Mouse (Mus musculus): ENCODE data around the gene Krt32. TPM values are rescaled to one million over a fixed set of nuclear protein-coding genes. Genes with fewer than 3 reads are reported as not detected.

Gene Krt32
- total RNA-seq (2012; rRNA removed): not detected in 2 replicates
- not detected for polyA plus RNA-seq (2012; ENCODE audit: insufficient read depth in 1 of 2, insufficient read length in 2 of 2, low read depth in 1 of 2, low replicate concordance in 2 of 2, missing spikeins in 1 of 2)

DNA sequence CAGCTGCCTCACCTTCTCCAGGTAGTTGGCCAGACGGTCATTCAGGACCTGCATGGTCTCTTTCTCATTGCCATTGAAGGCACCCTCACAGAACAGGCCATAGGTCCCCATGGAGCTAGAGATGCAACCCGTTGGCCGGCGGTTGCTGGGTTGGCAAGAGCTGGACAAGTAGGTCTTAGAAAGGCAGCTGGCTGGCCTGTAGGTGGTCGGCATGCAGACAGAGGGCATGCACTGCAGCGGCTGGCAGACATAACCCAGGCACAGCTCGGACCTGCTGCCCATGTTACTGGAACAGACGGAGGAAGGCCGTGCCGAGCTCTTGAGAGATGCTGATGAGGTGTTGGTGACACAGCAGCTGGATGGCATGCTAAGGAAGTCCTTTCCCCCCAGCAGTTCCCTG is at the start of gene Krt32:
Krt32 (minus strand) TSS at position 366 of the 400 bp plus-strand sequence.
- DNase-seq (ENCODE audit: low read depth, low spot score): no peak
- Histone ChIP-seq H3K9me3 (replicated peaks; ENCODE audit: insufficient read depth, low read length) (no peaks in the 10 kb centered on the region), H3K79me2 (ENCODE audit: control insufficient read depth, insufficient read depth, low read length, poor library complexity) (no peaks in the 10 kb centered on the region), H3K9ac (ENCODE audit: control insufficient read depth, low read depth, low read length, poor library complexity, severe bottlenecking) (no peak within 1 kb of the TSS), H3K4me3 (ENCODE audit: control insufficient read depth in 1 of 2, insufficient read depth in 1 of 2, low read depth in 2 of 2, low read length in 2 of 2) (no peak within 1 kb of the TSS), H3K27me3 (ENCODE audit: control insufficient read depth in 1 of 2, insufficient read depth in 2 of 2, low read length in 2 of 2) (no peaks in the 10 kb centered on the region), H3K36me3 (ENCODE audit: control insufficient read depth in 1 of 2, insufficient read depth in 2 of 2, low read length in 2 of 2) (no peaks in the 10 kb centered on the region), H3K4me1 (ENCODE audit: control insufficient read depth in 1 of 2, insufficient read depth in 2 of 2, low read length in 2 of 2) (no peaks in the 10 kb centered on the region), H3K27ac (ENCODE audit: control insufficient read depth, low read depth, low read length) (no peak within 1 kb of the TSS)
- TF ChIP-seq JUND (IDR thresholded peaks at IDR 0.05; ENCODE audit: low read depth, low read length) (no peak), CHD2 (IDR thresholded peaks at IDR 0.05; ENCODE audit: low read length) (no peak), MAFK (IDR thresholded peaks at IDR 0.05; ENCODE audit: borderline replicate concordance, low read depth, low read length) (no peak), TBP (IDR thresholded peaks at IDR 0.05; ENCODE audit: low read depth, low read length) (no peak), ZNF384 (IDR thresholded peaks at IDR 0.05; ENCODE audit: low read depth, low read length) (no peak), POLR2AphosphoS5 (IDR thresholded peaks at IDR 0.05; ENCODE audit: borderline replicate concordance, low read depth, low read length) (no peak), HCFC1 (IDR thresholded peaks at IDR 0.05; ENCODE audit: low read depth, low read length) (no peak), GABPA (IDR thresholded peaks at IDR 0.05; ENCODE audit: low read depth, low read length) (no peak), USF1 (IDR thresholded peaks at IDR 0.05; ENCODE audit: low read depth, low read length) (no peak), USF2 (IDR thresholded peaks at IDR 0.05; ENCODE audit: borderline replicate concordance in 1 of 2, insufficient read depth in 1 of 2, low read depth in 1 of 2, low read length in 2 of 2) (no peak), ETS1 (IDR thresholded peaks at IDR 0.05; ENCODE audit: low read depth, low read length) (no peak), ELF1 (IDR thresholded peaks at IDR 0.05; ENCODE audit: low read depth, low read length) (no peak), MEF2A (IDR thresholded peaks at IDR 0.05; ENCODE audit: extremely low read depth, insufficient replicate concordance, low read depth, low read length, poor library complexity, severe bottlenecking) (no peak), BHLHE40 (IDR thresholded peaks at IDR 0.05; ENCODE audit: borderline replicate concordance, low read depth, low read length) (no peak), MYC (IDR thresholded peaks at IDR 0.05; ENCODE audit: low read depth, low read length) (no peak), TAL1 (IDR thresholded peaks at IDR 0.05; ENCODE audit: low read length) (no peak), ZMIZ1 (IDR thresholded peaks at IDR 0.05; ENCODE audit: low read depth, low read length) (no peak), ZKSCAN1 (IDR thresholded peaks at IDR 0.05; ENCODE audit: low read depth, low read length) (no peak)

GRCm38 (mm10) chr11:100137693-100138092 is 49.7 kb upstream of the Krt32 start:
- Histone ChIP-seq H3K36me3 (ENCODE audit: control insufficient read depth in 1 of 2, insufficient read depth in 2 of 2, low read length in 2 of 2) (no peaks in the 10 kb centered on the region), H3K79me2 (ENCODE audit: control insufficient read depth, insufficient read depth, low read length, poor library complexity) (no peaks in the 10 kb centered on the region), H3K4me3 (ENCODE audit: control insufficient read depth in 1 of 2, insufficient read depth in 1 of 2, low read depth in 2 of 2, low read length in 2 of 2) (no peak overlapping the region), H3K4me1 (ENCODE audit: control insufficient read depth in 1 of 2, insufficient read depth in 2 of 2, low read length in 2 of 2) (no peaks in the 10 kb centered on the region), H3K27me3 (ENCODE audit: control insufficient read depth in 1 of 2, insufficient read depth in 2 of 2, low read length in 2 of 2) (no peaks in the 10 kb centered on the region), H3K27ac (ENCODE audit: control insufficient read depth, low read depth, low read length) (no peak overlapping the region), H3K9me3 (replicated peaks; ENCODE audit: insufficient read depth, low read length) (no peaks in the 10 kb centered on the region), H3K9ac (ENCODE audit: control insufficient read depth, low read depth, low read length, poor library complexity, severe bottlenecking) (no peak overlapping the region)
- TF ChIP-seq CHD1 (IDR thresholded peaks at IDR 0.05; ENCODE audit: low read depth, low read length) (no peak), MAZ (IDR thresholded peaks at IDR 0.05; ENCODE audit: low read depth, low read length) (no peak), MYB (IDR thresholded peaks at IDR 0.05; ENCODE audit: low read depth, low read length) (no peak), NRF1 (IDR thresholded peaks at IDR 0.05; ENCODE audit: insufficient read depth, low read depth, low read length, poor library complexity, severe bottlenecking) (no peak)
- no peak for DNase-seq (ENCODE audit: low read depth, low spot score)

All from MEL (cell line).